Mouse (Mus musculus) activated CD4-positive, CD25-positive, alpha-beta regulatory T cell, adult 4 months (primary cell): ENCODE measurements around the gene Olfr1173. TPM values are rescaled to one million over a fixed set of nuclear protein-coding genes. Genes with fewer than 3 reads are reported as not detected.

Source experiments
- ATAC-seq: one replicate; pipeline ENCODE4 v1.8.0; 2017
- polyA plus RNA-seq, 2 experiments: library from polyadenylated mRNA; unstranded; fragments of 100-300 nt; shearing (Covaris generic); gene quantifications; one replicate each; pipeline ENCODE4 v1.2.1; 2017

The Olfr1173 gene
- under 1 TPM in 1 of 2 experiments, not detected in 1; 0.11 TPM for polyA plus RNA-seq

DNA sequence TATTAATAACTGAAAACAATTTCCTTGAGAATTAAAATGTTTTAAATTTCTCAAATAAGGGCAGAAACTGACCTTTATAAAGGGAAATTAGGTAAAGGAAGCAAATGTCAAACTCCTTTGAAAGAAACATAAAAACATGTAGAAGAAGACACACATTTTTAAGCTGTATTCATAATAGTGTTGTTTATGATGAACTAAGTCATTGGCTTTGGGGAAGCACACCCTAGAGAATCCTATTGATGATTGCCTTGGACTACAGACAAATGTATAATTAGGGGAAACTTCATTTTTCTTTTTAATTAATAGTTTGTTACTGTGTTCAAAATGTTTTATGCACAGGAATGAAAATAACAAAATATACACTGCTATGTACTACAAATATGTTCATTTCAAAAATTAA is at the start of gene Olfr1173:
Gene Olfr1173, minus strand, starts transcription at position 101 of the 400 bp plus-strand sequence.
- no peak for ATAC-seq

DNA sequence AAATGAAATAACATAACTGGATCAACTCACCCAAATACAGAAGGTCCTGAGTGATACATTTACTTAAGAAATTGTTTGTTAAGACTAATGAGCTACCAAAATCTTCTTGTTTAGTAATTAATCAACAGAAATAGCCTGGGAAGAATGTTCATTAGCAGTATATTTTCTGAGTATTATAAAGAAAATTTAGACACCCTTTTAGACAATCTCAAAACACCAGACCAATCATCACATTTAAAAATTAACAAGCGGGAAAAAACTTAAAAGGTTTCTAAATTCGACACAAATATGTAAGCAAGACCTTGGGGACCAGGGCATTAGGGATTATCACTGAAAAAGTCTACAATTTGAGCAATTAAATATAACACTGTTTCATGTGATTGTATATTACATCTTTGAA is 47.4 kb upstream of the Olfr1173 start, which contains the start of gene Olfr1175-ps:
Gene Olfr1175-ps, minus strand, starts transcription at position 101 of the 400 bp plus-strand sequence.
- ATAC-seq, result no peak

DNA sequence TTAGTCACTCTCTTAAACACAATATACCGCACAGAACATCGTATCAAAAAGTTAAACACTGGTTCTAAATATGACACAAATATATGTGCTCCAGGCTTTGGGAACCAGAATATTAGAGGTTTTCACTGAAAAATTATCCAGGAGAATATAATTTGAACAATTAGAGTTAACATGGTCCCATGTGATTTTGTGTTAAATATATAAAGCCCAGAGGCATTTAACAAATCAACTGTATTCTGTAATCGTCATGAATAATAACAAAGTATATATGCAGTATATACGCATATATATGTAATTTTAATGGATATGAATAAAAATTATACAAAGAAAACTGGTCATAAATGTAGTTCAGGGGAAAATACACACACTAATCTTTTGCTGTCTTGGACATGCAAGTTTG is 35.4 kb upstream of the Olfr1173 start, which contains the start of gene Olfr1174-ps:
Gene Olfr1174-ps, minus strand, starts transcription at position 101 of the 400 bp plus-strand sequence.
- no peak for ATAC-seq

DNA sequence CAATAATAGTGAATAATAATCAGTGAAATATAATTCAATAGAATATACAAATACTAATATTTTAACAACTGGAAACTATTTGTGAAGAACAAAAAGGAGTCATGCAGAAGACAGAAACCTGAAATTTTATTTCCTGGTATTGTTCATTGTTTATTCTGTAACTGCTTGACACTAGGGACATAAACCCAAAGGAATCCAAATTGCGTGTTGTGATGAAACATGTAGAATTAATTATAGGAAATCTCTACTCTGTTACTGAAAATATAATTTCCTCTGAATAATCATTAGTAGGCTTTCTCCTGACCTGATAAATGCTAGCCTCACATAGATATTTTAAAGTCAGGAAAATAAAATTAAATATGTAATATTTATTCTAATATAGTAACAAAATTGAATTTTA is 51.4 kb downstream of the Olfr1173 start, which contains the start of gene Olfr1170:
Gene Olfr1170, minus strand, starts transcription at position 101 of the 400 bp plus-strand sequence.
- no peak for ATAC-seq

Other genes starting within 250 kb of the Olfr1173 start
- not detected for gene Olfr73, start 242.2 kb downstream of the Olfr1173 start, polyA plus RNA-seq
- not detected for gene Olfr1162, start 228.7 kb downstream of the Olfr1173 start, polyA plus RNA-seq
- not detected for gene Olfr1163, start 208.0 kb downstream of the Olfr1173 start, polyA plus RNA-seq
- not detected for gene Olfr1164, start 185.9 kb downstream of the Olfr1173 start, polyA plus RNA-seq
- gene Olfr1166, start 151.6 kb downstream of the Olfr1173 start, polyA plus RNA-seq, result under 1 TPM in 1 of 2 experiments, not detected in 1; 0.17 TPM
- under 1 TPM in 1 of 2 experiments, not detected in 1; 0.11 TPM for gene Olfr1167, start 124.7 kb downstream of the Olfr1173 start, polyA plus RNA-seq
- not detected for gene Olfr1168, start 98.0 kb downstream of the Olfr1173 start, polyA plus RNA-seq
- under 1 TPM in 1 of 2 experiments, not detected in 1; 0.12 TPM for gene Olfr1170, start 51.5 kb downstream of the Olfr1173 start, polyA plus RNA-seq
- gene Olfr1174-ps, start 35.3 kb upstream of the Olfr1173 start, polyA plus RNA-seq, result not detected
- gene Olfr1175-ps, start 47.3 kb upstream of the Olfr1173 start, polyA plus RNA-seq, result under 1 TPM in 1 of 2 experiments, not detected in 1; 0.20 TPM
- not detected for gene Olfr1176, start 56.8 kb upstream of the Olfr1173 start, polyA plus RNA-seq
- not detected for gene Olfr1177-ps, start 66.6 kb upstream of the Olfr1173 start, polyA plus RNA-seq
- not detected for gene Olfr1178, start 107.2 kb upstream of the Olfr1173 start, polyA plus RNA-seq
- gene Olfr1179, start 126.6 kb upstream of the Olfr1173 start, polyA plus RNA-seq, result not detected
- gene Olfr1180, start 139.3 kb upstream of the Olfr1173 start, polyA plus RNA-seq, result not detected
- not detected for gene Olfr1181, start 146.3 kb upstream of the Olfr1173 start, polyA plus RNA-seq
- gene Gm13757, start 169.3 kb upstream of the Olfr1173 start, polyA plus RNA-seq, result under 1 TPM in 1 of 2 experiments, not detected in 1; 0.21 TPM
- not detected for gene Olfr1183, start 175.0 kb upstream of the Olfr1173 start, polyA plus RNA-seq
- not detected for gene Olfr1184, start 203.7 kb upstream of the Olfr1173 start, polyA plus RNA-seq
- gene Olfr1185-ps1, start 213.4 kb upstream of the Olfr1173 start, polyA plus RNA-seq, result under 1 TPM in 1 of 2 experiments, not detected in 1; 0.16 TPM
- gene Olfr1186, start 238.7 kb upstream of the Olfr1173 start, polyA plus RNA-seq, result not detected